Mouse (Mus musculus) heart, adult 18-20 months (tissue): ENCODE measurements around the gene Mettl17. TPM values are rescaled to one million over a fixed set of nuclear protein-coding genes. Genes with fewer than 3 reads are reported as not detected.
"Not testable (repeated sequence)": the region's sequence is repeated elsewhere in the genome, so short reads cannot be mapped to it uniquely, and the experiment has no call there.

Experiments used
- DNase-seq, 2 experiments: peaks; one replicate each; pipeline ENCODE4 v3.0.0; 2021 to 2022; ENCODE audit warnings: mixed read lengths in 1 of 2
- long read RNA-seq, 2 experiments: library from polyadenylated mRNA; stranded (forward); transcript quantifications; one replicate each; pipeline ENCODE4 v2.0.0; 2021
- total RNA-seq, 2 experiments: library from RNA; stranded (reverse); gene quantifications; 2 replicates each; pipeline ENCODE4 v1.2.3; 2021

Gene Mettl17
- total RNA-seq: 10 to 100 TPM; 24.3 to 26.3 TPM
- long read RNA-seq, experiment 1, transcript Mettl17-201 (14 exons, 1,623 nt): major isoform, 11 of 13 reads
- long read RNA-seq, experiment 1, partial matches to known transcripts: 2 of 13 reads
- long read RNA-seq, experiment 1, other reads (novel, unspliced or antisense): 0 of 13 reads
- long read RNA-seq, experiment 2, partial matches to known transcripts: 2 of 5 reads
- long read RNA-seq, experiment 2, other reads (novel, unspliced or antisense): 0 of 5 reads

DNA sequence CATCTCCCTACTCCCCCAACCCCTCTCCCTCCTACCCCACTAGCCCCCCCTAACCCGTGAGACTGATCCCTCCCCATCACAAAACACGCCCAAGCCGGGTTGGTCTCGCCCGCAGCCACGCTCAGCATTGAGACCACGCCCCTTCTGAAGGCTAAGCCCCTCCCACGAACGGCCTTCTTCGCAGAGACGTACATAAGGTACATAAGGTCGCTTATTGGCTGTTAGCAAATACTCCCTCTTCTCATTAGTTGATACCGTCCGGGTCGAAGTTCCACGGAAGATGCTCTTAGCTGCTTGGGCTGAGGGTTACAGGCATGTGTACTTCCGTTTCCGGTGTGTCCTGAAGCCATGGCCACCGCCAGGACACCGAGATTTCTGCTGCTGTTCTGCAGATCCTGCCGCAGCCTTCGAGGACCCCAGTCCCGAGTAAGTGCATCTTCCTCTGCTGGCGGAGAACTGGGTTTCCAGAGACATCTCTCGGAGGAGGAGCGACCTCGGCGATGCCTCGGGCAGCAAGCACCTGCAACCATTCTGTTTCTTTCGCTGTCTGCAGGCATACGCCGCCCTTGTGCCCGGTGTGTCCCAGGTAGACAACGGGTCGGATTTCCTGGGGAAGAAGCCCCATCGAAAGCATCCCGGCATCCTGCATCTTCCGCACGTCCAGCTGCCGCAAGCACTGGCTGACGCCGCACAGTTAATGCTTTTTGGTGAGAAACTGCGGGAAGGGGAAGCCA is at the start of gene Mettl17:
TSS of gene Mettl17 (plus strand) at position 245 of the 734 bp plus-strand sequence.
- peak; percentile 95 to 97 for DNase-seq

DNA sequence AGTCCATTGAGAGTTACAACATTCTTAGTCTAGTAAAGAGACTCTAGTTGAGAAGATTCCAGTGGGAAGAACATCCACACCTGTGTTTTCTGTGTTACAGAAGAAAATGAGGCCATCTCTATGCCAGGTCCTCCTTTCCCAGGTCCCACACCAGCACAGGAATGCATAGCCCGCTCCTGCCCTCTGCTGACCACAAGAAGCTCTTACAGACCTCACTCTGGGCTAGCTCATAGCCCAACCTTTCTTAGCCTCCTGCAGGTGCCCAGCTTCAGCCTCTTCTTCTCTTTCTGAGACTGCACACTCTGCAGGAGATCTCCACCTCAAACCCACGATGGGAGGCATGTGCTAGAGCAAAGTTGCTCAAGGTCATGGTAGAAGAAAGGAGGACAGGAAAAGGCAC is 46.2 kb upstream of the Mettl17 start:
- DNase-seq: not testable (repeated sequence)

DNA sequence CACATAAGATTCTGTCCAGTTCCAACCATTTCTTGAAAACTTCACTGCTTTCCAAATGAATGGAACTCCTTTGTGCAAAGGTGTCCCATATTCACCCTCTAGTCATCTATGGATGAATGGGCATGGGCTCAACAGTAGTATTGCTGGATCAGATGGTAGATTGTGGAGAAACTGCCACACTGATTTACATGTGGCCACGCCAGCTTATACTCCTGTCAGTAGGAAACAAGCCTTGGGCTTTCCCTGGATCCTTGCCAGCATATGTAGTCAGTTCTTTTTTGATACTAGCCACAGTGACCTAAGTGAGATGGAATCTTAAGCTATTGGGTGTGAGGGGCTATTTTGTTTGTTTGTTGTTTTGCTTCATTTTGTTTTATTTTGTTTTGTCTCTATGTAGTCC is 42.4 kb upstream of the Mettl17 start:
- no peak for DNase-seq

DNA sequence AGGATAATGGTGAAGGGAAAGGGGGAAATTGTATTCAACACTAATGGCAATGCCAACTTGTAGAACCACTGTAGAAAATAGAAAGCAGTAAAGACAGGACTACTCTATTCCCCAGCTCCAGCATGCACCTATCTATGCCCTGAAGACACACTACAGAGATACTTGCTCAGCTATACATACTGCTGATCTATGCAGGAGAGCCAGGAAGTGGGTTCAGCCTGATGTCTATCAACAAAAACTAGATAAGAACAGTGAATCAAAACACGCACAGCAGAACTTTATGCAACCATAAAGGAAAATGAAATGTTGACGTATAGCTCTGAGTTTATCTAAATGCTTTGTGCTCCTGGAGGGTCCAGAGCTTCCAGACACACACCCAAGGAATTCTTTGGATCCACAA is 41.9 kb upstream of the Mettl17 start:
- no peak for DNase-seq

DNA sequence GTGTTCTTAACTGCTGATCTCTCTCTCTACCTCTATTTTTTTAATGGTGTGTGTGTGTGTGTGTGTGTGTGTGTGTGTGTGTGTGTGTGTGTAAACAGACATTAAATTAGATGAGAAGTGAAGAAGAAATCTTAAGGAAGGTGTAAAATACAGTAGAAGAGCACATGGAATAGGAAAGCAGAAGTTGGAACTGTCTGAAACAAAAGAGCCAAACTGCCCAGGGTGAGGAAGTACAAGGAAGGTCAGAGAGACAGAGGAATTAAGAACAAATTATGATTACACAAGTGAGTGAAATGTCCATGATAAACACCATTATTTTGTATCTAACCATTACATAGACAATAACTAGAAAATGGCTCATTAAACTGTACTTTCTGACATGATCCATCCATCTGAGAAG is 40.8 kb upstream of the Mettl17 start:
- DNase-seq: no peak

DNA sequence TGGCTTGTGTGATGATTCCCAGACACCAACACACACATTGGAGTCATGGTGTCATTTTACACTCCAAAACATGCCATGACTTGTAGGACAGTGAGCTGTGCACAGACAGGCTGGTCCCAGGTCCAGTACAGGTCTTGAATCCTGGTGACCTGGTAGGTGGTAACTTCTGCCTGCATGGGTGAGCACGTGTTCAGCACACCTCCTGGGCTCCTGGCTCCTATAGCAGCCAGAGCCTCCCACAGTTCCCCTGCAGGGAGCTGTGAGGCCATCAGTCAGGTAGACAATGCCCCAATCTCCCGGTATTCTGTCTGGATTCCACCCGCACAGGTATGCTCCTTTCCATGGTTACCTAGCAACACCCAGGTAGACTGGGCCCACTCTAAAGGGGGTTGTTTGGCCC is 38.1 kb upstream of the Mettl17 start:
- DNase-seq: no peak

DNA sequence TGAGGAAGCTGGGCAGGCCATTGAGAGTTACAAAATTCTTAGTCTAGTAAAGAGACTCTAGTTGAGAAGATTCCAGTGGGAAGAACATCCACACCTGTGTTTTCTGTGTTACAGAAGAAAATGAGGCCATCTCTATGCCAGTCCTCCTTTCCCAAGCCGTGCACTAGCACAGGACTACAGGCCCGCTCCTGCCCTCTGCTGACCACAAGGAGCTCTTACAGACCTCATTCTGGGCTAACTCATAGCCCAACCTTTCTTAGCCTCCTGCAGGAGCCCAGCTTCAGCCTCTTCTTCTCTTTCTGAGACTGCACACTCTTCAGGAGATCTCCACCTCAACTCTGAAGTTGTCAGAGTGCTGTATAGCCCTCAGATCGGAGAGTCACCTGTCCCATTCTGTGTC is 33.6 kb upstream of the Mettl17 start:
- not testable (repeated sequence) for DNase-seq

DNA sequence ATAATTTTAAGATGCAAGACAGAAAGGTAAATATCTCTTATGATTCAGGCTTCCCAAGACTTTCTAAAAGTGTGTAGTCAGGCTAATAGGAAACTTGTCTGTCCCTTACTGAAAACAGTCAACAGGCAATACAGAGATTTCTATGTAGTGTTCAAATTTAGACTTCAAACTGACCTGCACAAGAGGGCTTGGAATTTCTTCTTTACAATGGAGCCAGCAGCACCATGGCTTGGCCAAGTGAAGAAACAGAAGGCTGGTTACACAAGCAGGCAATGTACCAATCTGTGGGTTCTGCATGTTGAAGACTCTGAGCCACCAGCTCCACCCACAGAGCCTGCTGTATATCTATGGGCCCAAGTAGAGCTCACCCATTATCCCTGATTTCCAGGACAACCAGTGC is 31.2 kb upstream of the Mettl17 start, which contains the start of gene Ear6:
TSS of gene Ear6 (plus strand) at position 301 of the 400 bp plus-strand sequence.
- DNase-seq: no peak

DNA sequence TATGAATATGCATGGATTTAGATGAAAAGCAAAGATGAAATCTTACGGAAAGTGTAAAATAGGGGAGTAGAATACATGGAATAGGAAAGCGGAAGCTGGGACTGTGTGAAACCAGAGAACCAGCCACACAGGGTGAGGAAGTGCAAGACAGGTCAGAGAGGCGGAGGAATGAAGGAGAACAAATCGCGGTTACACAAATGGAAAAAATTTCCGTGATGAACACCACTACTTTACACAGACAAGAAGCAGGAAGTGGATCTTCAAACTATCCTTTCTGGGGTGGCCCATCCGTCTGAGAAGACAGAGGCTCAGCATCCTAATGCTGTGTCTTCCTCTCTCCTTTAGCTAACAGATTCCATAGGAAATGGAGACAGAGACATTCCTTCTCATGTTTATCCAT is 29.4 kb upstream of the Mettl17 start:
- not testable (repeated sequence) for DNase-seq

DNA sequence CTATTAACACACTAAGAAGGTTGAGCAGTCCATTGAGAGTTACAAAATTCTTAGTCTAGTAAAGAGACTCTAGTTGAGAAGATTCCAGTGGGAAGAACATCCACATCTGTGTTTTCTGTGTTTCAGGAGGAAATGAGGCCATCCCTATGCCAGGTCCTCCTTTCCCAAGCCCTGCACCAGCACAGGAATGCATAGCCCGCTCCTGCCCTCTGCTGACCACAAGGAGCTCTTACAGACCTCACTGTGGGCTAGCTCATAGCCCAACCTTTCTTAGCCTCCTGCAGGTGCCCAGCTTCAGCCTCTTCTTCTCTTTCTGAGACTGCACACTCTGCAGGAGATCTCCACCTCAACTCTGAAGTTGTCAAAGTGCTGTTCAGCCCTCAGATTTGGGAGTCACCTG is 21.0 kb upstream of the Mettl17 start:
- peak in 1 of 2 experiments; percentile 6 for DNase-seq

DNA sequence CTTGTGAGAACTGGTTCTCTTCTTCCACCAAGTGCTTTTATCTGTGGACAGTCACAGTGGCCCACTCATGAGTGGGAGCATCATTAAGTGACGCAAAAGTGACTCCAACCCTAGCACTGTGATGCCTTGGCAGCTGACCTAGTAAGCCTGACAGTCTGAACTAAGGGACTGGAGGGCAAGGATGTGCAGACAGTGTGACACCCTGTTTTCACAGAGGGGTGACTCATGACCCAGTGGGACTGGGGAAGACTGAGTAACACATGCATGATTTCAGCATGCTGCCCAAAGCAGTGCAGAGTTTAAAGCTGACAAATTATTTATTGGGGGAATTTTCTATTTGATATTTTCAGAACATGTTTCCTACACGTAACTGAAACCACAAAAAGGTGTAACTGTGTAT is 13.9 kb upstream of the Mettl17 start:
- DNase-seq: no peak

DNA sequence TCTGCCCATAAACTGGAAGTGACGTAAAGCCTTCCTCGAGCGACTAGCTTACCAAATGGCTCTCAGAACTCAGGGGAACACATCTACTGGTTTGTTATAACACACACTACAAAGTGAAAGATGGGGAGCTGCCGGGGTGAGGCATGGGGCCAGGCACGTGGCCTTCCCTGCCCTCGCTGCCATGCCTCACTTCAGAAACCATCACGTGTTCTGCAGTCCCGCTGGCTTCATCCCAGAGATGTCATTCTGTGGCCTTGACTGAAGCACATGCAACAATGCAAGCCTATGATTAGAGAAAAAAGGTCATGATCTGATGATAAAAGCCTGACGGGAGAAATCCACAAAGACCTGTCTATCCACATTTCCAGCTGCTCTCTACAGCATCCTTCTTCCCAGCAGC is 12.9 kb upstream of the Mettl17 start:
- no peak for DNase-seq

DNA sequence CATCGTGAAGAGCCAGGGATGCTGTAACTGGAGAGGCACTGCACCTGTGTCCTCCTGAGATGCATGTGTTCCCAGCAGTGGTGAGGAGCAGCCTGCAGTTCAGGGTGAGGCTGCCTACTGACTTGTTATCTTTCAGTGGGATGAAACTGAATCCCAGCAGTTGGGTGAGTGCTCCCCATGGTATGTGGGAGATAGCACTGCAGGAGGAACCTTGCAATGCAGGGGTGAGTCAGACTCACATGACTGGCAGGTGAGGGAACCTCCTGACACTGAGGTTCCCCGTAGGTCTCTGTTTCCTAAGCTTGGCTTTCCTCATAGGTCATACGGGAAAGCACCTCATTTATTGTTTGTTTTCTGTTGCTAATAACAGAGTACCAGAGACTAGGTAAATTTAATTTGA is 7.1 kb upstream of the Mettl17 start:
- no peak for DNase-seq

DNA sequence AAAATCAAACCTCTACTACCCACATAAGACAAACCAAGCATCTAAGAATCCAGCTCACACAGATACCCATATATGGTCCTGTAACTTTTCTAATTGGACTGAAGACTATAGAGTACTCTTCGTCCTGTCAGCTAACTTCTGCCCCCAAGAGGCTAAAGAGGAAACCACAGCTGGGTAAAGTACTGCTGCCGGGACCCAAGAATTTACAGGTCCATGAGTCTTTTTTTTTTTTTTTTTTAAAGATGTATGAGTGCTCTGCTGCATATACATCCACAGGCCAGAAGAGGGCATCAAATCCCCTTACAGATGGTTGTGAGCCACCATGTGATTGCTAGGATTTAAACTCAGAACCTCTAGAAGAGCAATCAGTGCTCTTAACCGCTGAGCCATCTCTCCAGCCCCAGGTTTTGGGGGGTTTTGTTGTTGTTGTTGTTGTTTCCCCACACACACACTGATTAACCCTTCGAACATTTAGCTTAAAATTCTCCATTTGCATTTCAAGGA is 1.1 kb upstream of the Mettl17 start:
- DNase-seq: peak; percentile 71 to 76

DNA sequence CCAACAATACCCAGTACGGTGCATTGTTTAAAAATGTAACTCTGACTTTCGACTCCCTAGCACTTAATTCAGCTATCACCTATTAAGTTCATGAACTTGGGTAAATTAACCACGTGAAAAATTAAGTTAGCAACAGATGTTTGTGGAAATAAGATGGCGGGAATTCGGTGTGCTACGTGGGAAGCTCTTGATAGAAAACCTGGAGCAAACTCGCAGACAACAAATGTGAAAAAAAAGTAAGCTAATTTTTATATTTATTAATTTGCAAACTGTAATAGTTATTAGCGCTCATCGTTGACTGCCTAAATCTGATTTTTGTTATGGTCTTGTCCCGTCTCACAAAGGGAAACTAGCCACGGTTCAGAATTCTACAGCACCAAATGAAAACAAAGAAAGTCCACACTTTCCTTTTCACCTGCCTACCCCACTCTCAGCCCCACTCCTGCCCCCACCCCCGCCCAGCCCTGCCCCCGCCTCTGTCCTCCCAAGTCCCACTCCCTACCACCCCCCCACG is 554 bp upstream of the Mettl17 start:
- DNase-seq: no peak

DNA sequence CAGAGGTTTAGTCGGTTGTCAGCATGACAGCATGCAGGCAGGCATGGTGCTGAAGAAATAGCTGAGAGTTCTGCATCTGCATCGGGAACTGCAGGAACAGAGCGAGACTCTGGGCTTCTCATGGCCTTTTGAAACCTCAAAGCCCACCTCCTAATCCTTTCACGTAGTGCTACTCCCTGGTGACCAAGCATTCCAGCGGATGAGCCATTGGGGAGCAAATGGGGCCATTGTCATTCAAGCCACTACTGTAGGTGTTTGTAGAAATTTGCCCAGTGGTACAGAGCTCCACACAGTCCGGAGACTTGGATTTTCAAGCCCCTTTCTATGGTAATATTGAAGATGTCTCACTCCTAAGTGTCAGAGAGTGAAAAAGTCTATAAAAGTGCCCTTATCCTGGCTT is 1.4 kb downstream of the Mettl17 start:
- DNase-seq: no peak

DNA sequence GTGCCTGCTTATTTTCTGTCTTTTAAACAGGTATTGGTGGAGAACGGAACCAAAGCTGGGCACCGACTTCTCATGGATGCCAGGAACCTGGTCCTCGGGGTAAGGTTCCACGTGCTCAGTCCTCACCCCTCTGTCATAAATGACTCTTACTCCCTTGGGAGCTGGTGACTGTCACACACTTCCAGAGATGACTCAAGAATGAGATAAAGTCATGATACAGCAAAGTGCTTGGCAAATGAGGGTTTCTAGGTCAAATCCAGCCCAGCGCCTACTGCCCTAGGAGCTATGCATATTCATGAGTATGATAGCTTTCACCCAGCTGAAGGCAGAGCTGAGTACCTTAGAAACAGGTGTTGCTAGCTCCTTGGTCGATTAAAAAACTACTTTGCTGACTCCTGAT is 5.2 kb downstream of the Mettl17 start:
- no peak for DNase-seq

DNA sequence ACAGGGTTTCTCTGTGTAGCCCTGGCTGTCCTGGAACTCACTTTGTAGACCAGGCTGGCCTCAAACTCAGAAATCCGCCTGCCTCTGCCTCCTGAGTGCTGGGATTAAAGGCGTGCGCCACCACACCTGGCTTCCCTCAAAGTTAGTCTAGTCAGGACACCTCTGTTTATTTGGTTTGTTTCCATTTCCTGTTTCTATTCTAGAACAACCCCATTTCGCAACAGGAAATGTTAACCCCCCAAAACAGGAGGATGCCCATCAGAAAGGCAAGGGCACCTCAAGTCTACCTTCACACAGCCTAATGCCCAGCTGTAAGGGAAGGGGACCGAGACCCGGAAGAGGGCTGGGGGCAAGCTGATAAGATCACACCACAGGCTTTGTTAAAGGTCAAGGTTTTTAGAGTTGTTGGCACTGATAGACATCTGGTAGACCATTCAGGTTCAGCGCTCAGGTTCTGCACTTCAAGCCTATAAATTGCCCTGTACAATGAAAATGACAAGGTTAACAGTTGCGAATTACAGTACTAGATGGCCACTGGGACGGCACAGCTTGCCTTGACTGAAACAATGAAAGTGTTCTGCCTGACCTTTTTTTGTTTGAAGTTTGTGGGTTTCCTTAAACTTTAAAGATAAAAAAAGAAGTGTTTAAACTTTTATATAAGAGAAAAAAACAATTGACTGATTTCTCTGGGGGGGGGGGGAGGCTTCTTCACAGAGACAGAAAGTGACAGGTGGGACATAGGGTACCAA is 7.7 kb downstream of the Mettl17 start, which contains the start of gene Slc39a2:
TSS of gene Slc39a2 (plus strand) at position 699 of the 749 bp plus-strand sequence.
- no peak for DNase-seq

DNA sequence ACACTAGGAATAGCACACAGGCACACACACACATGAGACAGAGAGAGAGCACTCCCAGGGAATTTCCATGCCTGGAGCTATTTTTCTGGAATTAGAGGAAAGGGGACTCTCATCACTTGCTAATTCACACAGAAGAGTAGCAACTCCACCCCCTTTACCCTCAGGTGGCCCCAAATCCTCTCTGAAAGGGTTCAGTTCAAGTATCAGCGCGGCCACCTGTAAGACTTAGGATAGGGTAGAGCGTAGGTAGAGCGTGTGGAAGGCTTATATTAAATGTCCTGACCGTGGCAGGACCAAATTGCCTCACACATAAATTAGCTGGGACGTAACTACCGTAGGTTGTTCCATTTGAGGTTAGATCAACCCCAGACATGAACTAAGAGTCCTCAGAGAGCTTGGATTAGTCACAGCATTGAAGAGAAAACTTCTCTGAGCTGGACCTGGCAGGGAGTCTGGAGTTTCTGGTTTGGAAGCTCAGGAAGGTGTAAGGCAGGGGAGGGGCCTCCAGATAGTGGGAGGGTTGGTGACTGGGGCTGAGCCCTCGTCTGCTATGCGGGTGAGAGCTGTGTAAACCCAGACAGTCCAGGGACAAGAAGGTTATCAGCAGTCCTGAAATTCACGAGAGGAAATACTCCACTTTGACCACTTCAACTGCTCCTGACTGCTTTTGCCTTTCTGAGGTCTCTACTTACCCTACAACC is 8.6 kb downstream of the Mettl17 start:
- no peak for DNase-seq

DNA sequence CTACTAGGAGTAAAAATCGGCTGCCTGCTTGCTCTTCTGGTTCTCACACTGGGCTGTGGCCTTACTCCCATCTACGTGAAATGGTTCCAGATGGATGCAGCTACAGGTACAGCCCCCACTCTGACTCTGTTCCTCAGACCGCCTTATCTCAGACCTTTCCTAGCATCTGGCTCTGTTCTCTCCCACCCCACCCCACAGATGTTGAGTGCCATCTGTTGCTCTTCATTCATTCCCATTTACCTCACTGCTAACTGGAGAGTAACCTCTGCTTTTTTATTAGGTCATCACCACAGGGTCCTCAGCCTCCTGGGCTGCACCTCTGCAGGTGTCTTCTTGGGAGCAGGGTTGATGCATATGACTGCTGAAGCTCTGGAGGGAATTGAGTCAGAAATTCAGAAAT is 9.2 kb downstream of the Mettl17 start:
- DNase-seq: no peak

DNA sequence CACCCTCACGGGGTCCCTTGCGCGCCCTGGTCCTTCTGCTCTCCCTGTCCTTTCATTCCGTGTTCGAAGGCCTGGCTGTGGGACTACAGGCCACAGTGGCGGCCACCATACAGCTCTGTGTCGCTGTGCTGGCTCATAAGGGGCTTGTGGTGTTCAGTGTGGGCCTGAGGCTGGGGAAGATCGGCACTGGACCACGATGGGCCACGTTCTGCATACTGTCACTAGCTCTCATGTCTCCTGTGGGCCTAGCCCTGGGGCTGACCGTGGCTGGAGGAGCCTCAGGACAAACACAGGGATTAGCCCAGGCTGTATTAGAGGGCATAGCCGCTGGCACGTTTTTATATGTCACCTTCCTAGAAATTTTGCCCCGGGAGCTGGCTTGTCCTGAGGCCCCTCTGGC is 10.4 kb downstream of the Mettl17 start:
- DNase-seq: no peak

DNA sequence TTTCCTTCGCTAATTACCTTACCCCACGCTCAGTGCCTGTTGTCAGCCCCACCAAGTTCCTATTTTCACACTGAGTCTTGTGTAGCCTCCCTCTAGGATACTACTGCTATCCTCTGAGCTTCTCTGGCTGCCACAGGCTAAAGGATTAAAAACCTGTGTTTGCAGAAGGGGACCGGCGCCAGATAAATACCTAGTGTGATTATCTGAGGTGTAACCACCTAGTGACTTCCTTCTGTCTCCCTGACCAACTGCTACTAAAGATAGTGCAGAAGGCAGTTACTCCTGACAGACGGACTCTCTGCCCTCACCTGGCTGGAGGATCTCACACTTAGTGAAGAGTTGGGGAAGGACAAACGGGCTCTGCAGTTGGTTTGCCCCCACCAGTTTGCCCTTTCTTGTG is 11.4 kb downstream of the Mettl17 start:
- no peak for DNase-seq
